Mouse (Mus musculus) testis, adult 2 months (tissue): ENCODE data around the gene Hk1. TPM values are rescaled to one million over a fixed set of nuclear protein-coding genes. Genes with fewer than 3 reads are reported as not detected.
"Not testable (repeated sequence)": the region's sequence is repeated elsewhere in the genome, so short reads cannot be mapped to it uniquely, and the experiment has no call there.

ENCODE experiments used
- H3K27ac ChIP-seq: fragments of 200-500 bp; 2 replicates; pipeline ENCODE4 v1.5.1; 2012; ENCODE audit warnings: low read depth, low read length; ENCODE audit not compliant: control insufficient read depth, insufficient read depth
- H3K27me3 ChIP-seq: fragments of 200-500 bp; 2 replicates; pipeline ENCODE4 v1.6.1; 2012; ENCODE audit warnings: mild to moderate bottlenecking, low read length, moderate library complexity; ENCODE audit not compliant: control insufficient read depth, insufficient read depth
- H3K36me3 ChIP-seq: fragments of 200-500 bp; 2 replicates; pipeline ENCODE4 v1.6.1; 2012; ENCODE audit warnings: mild to moderate bottlenecking, low read length; ENCODE audit not compliant: control insufficient read depth, insufficient read depth
- H3K4me1 ChIP-seq: fragments of 200-500 bp; 2 replicates; pipeline ENCODE4 v1.6.1; 2012; ENCODE audit warnings: low read length; ENCODE audit not compliant: control insufficient read depth, insufficient read depth
- H3K4me3 ChIP-seq: fragments of 200-500 bp; 2 replicates; pipeline ENCODE4 v1.5.1; 2012; ENCODE audit warnings: low read depth, mild to moderate bottlenecking, low read length, moderate library complexity, mixed read lengths; ENCODE audit not compliant: control insufficient read depth
- CTCF ChIP-seq: fragments of 200-500 bp; IDR thresholded peaks from 2 replicates; pipeline ENCODE4 v1.5.1; 2012; ENCODE audit warnings: low read depth, mild to moderate bottlenecking, inconsistent platforms, low read length, moderate library complexity; ENCODE audit not compliant: control insufficient read depth, insufficient read depth, insufficient replicate concordance
- POLR2A ChIP-seq: fragments of 200-500 bp; IDR thresholded peaks from 2 replicates; pipeline ENCODE4 v1.6.1; 2012; ENCODE audit warnings: low read depth, mild to moderate bottlenecking, inconsistent platforms, low read length, moderate library complexity; ENCODE audit not compliant: control insufficient read depth
- polyA plus RNA-seq: library from polyadenylated mRNA; depleted of rRNA; stranded (reverse); fragments of >200 nt; gene quantifications from 2 replicates; pipeline ENCODE4 v1.2.3, GENCODE M21; 2012

The Hk1 gene
- polyA plus RNA-seq, 1 experiment = 878 TPM

GRCm38 (mm10) chr10:62327572-62328317 lies 52.0 kb downstream of the Hk1 start:
- no peak overlapping the region for H3K27ac ChIP-seq

GRCm38 (mm10) chr10:62326818-62327571 lies 52.7 kb downstream of the Hk1 start:
- no peaks in the 10 kb centered on the region for H3K4me1 ChIP-seq
- TF ChIP-seq POLR2A (no peak), CTCF (no peak)
- no peaks in the 10 kb centered on the region for H3K27me3 ChIP-seq
- H3K27ac ChIP-seq = no peak overlapping the region
- no peaks in the 10 kb centered on the region for H3K36me3 ChIP-seq
- H3K4me3 ChIP-seq = no peak overlapping the region

More at GRCm38 (mm10) chr10:62327572-62328317, 52.0 kb downstream of the Hk1 start:
- TF ChIP-seq POLR2A (no peak), CTCF (no peak)
- Histone ChIP-seq H3K4me3 (no peak overlapping the region), H3K4me1 (no peaks in the 10 kb centered on the region), H3K27me3 (no peaks in the 10 kb centered on the region), H3K36me3 (no peaks in the 10 kb centered on the region)

DNA sequence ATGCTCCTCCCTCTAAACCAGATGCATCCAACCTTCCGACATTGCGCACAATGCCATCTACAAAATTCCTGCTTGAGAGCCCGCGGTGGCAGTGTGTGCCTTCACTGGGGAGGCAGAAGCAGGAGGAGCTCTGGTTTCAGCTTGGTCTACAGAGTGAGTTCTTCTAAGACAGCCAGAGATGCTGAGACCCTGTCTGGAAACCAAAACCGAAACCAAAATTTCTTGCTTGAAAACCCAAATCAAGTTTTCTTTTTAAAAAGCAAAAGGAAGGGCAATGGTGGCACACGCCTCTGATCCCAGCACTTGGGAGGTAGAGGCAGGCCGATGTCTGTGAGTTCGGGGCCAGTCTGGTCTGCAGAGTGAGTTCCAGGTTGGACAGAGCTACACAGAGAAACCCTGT lies 53.7 kb downstream of the Hk1 start:
- no peaks in the 10 kb centered on the region for H3K27me3 ChIP-seq
- H3K4me1 ChIP-seq = no peaks in the 10 kb centered on the region
- TF ChIP-seq CTCF (no peak), POLR2A (no peak)
- no peaks in the 10 kb centered on the region for H3K36me3 ChIP-seq
- no peak overlapping the region for H3K4me3 ChIP-seq
- no peak overlapping the region for H3K27ac ChIP-seq

DNA sequence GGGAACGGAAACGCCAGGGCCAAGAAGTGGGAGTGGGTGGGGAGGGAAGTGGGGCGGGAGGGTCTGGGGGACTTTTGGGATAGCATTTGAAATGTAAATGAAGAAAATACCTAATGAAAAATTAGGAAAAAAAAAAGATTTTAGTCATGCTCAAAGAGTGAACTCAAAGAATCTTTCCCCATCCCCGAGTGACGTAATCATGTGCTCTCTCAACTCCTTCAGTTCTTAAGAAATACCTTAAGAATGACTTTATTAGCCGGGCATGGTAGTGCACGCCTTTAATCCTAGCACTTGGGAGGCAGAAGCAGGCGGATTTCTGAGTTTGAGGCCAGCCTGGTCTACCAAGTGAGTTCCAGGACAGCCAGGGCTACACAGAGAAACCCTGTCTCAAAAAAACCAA lies 56.9 kb downstream of the Hk1 start:
- not testable (repeated sequence) for H3K27me3 ChIP-seq, H3K4me3 ChIP-seq, H3K4me1 ChIP-seq

GRCm38 (mm10) chr10:62321457-62321856 lies 58.3 kb downstream of the Hk1 start:
- no peak overlapping the region for H3K4me3 ChIP-seq
- no peaks in the 10 kb centered on the region for H3K36me3 ChIP-seq
- H3K27ac ChIP-seq = no peak overlapping the region
- no peaks in the 10 kb centered on the region for H3K27me3 ChIP-seq
- H3K4me1 ChIP-seq = no peaks in the 10 kb centered on the region; the same call in 1 of the 2 replicates
- TF ChIP-seq CTCF (no peak), POLR2A (no peak)

More for the DNA sequence above, 56.9 kb downstream of the Hk1 start:
- H3K36me3 ChIP-seq, H3K27ac ChIP-seq: not testable (repeated sequence)

- H3K4me3 ChIP-seq = no peak overlapping the region
- no peak for TF ChIP-seq POLR2A
- TF ChIP-seq CTCF = no peak
- no peaks in the 10 kb centered on the region for H3K27me3 ChIP-seq
- no peaks in the 10 kb centered on the region; the same call in 1 of the 2 replicates for H3K4me1 ChIP-seq
- no peaks in the 10 kb centered on the region for H3K36me3 ChIP-seq
- H3K27ac ChIP-seq = no peak overlapping the region
Observed at GRCm38 (mm10) chr10:62320402-62320978, 59.2 kb downstream of the Hk1 start.

GRCm38 (mm10) chr10:62319154-62319553 lies 60.6 kb downstream of the Hk1 start:
- TF ChIP-seq CTCF (no peak), POLR2A (no peak)
- Histone ChIP-seq H3K27me3 (no peaks in the 10 kb centered on the region), H3K36me3 (no peaks in the 10 kb centered on the region), H3K4me1 (peaks cover under 1% of the 10 kb centered on the region), H3K27ac (no peak overlapping the region), H3K4me3 (no peak overlapping the region)
